Mouse (Mus musculus) T-helper 17 cell (primary cell): Measurements from ENCODE around the gene Tmed2.

Experiments used
- in situ Hi-C, 2 experiments: fragments of 300-600 bp; cut with MboI, MseI; formaldehyde crosslinking; loops; 1 replicate in 1 of 2; 2 replicates in 1 of 2; pipeline ENCODE4 v1.15.1; 2025; ENCODE audit warnings: high pct_unique_total_duplicates in 2 of 2

Gene Tmed2

DNA sequence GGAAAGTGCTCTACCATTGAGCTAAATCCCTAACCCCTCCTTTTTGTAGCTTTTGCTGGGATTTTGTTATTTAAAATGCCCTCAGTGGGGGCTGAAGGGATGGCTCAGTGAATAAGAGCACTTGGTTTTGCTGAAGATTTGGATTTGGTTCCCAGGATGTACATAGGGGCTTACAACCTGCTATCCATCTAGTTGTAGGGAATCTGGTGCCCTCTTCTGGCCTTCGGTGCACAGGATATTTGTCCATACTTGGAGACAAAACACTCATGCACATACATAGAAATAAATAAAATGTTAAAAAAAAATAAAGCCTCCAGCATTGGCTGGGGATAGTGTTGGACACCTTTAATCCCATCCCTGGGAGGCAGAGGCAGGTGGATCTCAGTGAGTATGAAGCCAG, 14.7 kb downstream of the Tmed2 start:
- in situ Hi-C loops, result no loop called here

DNA sequence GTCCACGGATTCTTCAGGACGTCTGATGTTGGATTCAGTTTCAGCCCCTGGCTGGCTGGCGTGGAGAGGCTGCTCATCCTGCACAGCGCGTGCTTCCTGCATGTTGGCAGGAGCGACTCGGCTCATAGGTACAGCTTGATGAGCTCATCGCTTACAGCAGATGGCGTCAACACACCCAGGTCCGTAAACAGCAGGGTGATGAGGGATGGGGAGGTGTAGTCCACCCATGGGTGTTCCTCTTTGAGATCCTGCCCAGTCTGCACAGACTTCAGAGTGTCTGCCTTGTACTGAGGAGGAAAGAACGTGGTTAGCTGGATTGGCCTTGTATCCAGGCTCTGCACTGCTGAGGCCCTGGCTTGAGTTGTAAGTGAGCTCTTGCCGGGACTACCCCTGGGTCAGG, 30.6 kb downstream of the Tmed2 start:
- in situ Hi-C loops, result no loop called here

DNA sequence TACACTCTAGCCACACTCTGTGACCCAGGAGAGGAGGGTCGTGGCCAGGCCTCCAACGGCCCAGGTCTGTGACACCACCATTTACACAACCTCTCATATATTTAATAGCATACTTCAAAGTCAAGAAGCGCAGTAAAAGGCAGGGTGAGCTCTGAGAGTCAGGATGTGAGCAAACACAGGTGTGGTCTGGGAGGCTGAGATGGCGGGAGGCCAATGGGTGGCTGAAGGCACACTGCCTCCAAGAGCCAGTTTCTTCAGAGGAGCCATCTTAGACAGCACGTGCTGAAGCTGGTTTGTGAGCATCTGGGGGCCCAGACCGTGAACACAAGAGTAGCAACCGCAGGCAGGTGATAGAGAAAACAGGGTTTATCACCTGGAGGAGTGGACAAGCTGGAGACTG, 35.0 kb downstream of the Tmed2 start:
- in situ Hi-C loops, result no loop called here

DNA sequence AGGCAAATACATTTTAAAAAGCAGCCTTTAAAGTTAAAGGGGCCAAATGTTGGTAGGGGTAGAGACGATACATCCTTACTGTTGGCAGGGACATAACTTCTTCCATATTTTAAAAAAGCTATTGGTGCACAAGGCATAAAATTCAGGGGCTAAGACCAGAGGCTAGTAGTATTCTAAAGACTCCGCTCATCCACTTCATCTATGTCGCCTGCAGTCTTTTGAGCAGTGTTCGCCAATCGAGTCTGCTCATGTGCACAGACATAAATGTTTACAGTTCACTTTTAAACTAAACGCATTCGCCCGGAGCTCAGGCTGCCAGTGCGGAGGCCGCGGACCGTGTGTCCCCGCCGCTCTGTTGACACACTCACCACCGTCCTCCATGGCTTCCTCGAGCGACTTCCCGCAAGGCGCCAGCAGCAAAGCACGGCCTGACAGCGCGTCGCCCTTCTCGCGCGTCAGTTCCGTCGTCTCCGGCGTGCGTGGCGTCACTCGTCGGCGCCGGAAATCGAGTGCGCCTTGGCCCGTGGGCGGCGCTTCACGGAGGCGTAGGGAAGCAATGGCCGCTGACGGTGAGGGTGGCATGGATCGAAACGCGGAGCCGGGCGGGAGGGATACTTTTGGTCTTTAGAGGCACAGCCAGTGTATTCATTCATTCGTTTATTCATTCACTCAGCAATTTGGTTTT, 38.3 kb downstream of the Tmed2 start, which contains the start of the genes Eif2b1 and Gtf2h3:
TSS of gene Eif2b1 (minus strand) at position 499 of the 685 bp plus-strand sequence.
TSS of gene Gtf2h3 (plus strand) at position 508 of the 685 bp plus-strand sequence.
- in situ Hi-C loops, result no loop called here

DNA sequence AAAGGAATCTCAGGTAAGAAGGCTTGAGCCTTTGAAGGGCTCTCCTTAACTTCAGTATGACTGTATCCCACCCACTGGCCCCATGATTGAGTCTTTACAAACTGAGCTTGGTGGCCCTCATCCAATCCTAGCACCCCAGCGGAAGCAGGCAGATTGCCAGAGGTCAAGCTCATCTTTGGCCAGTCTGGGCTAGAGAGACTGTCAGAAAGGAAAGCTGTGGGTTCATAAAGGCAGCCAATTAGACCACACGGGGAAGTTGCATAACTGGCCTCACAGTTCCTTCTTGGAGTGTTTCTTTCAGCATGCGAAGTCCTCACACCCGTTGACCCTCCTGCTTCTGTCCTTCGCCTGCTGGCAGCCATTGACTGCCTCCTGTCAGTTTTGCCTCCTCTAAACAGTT, 42.0 kb downstream of the Tmed2 start:
- in situ Hi-C loops, result no loop called here

DNA sequence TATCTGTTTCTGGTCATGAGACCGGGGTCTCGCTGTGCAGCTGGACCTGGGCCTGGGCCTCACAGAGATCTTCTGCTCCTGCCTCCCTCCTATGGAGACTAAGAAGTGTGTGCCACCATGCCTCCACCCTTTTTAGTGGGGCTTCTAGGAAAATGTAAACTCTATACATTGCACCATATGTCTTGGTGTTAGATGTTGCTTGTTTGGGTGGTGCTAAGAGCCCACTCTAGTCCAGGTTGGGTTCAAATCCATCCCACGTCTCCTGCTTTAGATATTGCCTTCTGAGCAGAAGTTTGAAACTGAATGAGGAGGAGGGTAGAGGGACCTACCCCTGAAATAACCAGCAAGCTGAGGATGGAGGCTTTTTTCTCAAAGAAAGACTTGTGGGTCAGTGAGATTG, 52.3 kb downstream of the Tmed2 start:
- in situ Hi-C loops, result loop anchor here in 1 of 2 experiments (10.0 kb wide), 1 partner anchor 622 kb away; no protein-coding TSS in a partner anchor

DNA sequence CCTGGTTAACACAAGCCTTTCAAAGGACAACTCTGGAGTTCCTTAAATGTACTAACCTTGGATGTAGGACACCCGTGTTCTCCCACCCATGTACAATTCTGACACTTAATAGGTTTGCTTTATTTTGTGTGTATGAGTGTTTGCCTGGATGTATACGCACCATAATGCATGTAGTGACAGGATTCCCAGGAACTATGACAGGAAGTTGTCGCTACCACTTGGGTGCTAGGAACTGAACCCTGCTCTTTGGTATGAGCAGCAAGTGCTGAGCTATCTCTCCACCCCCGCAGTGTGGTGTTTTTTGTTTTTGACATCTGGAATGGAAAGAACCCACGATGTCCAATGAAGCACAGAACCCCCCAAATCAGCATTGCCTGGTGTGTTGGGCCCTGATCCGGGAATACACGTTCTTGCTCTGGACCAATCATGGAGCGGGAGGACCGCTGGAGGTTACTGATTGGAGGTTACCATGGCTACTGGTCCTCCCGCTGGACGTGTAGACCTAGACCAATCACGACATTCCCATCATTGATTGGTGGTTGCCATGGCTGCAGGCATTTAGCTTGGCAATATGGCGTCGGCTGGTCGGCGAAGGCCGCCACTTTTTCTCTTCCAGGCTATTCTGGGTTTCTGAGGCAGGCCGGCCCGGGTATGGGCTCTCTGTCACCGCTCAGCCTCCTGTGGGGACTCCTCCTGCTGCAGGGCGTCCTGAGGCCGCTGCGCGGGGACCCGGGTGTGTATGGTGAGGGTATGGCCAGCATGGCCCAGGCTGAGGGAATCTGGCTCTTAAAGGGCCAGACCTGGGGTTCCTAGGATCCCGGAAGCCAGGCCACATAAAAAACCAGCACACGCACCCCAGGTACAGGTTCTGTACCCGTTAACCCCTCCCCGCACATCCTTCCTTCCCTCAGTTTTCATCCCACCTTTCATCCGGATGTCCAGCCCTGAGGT, 58.0 kb downstream of the Tmed2 start:
- in situ Hi-C loops, result loop anchor here in 1 of 2 experiments (10.0 kb wide), 1 partner anchor 616 kb away; no protein-coding TSS in a partner anchor

DNA sequence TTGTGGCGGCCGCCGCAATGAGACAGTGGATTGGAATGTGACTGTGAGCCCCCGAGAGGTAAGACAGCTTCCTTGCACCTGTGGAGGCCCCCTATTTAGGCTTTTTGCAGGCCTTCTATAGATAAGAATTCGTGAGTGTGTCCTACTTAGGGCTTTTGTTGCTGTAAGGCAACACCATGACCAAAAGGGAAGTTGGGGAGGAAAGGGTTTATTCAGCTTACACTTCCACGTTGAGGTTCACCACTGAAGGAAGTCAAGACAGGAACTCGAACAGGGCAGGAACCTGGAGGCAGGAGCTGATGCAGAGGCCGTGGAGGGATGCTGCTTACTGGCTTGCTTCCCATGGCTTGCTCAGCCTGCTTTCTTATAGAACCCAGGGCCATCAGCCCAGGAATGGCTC, 59.2 kb downstream of the Tmed2 start:
- in situ Hi-C loops, result loop anchor here (5.0 to 10.0 kb wide), 4 partner anchors 148 to 615 kb away; partner anchors contain the start of genes Ccdc92 (in 1 of the 2) and Zfp664 (in 1 of the 2)
